Mouse (Mus musculus) CH12.LX (cell line): Measurements from ENCODE around the gene Hoxb1. TPM values are rescaled to one million over a fixed set of nuclear protein-coding genes. Genes with fewer than 3 reads are reported as not detected.

Source experiments
- DNase-seq: peaks from one replicate; pipeline ENCODE4 v3.0.0-alpha.2; 2013; ENCODE audit errors: extremely low read depth
- H3K27ac ChIP-seq: 2 replicates; pipeline ENCODE4 v1.5.1; 2012; ENCODE audit warnings: low read depth, mild to moderate bottlenecking, control low read depth, moderate library complexity; ENCODE audit not compliant: insufficient read depth
- H3K27me3 ChIP-seq: replicated peaks from 2 replicates; pipeline ENCODE3; 2012; ENCODE audit warnings: inconsistent platforms
- H3K36me3 ChIP-seq, 2 experiments: replicated peaks in 1 of 2; 2 replicates each; pipeline versions ENCODE3 to v1.6.1; 2012; ENCODE audit warnings: inconsistent platforms in 1 of 2, low read length in 1 of 2, mild to moderate bottlenecking in 1 of 2, mixed read lengths in 1 of 2, moderate library complexity in 1 of 2; ENCODE audit not compliant: control insufficient read depth in 1 of 2, insufficient read depth in 1 of 2
- H3K4me1 ChIP-seq, 2 experiments: 2 replicates each; pipeline ENCODE4 v1.6.1; 2012; ENCODE audit warnings: inconsistent platforms in 1 of 2, moderate library complexity in 1 of 2; ENCODE audit not compliant: insufficient read depth in 2 of 2, control insufficient read depth in 1 of 2
- H3K4me2 ChIP-seq: 2 replicates; pipeline ENCODE4 v1.6.1; 2012; ENCODE audit warnings: low read depth, mild to moderate bottlenecking, control low read depth; ENCODE audit not compliant: poor library complexity, insufficient read depth, severe bottlenecking
- H3K4me3 ChIP-seq, 3 experiments: fragments of 150-350 bp in 1 of 3; sonication (generic) in 1 of 3; replicated peaks in 1 of 3; 2 replicates each; pipeline versions ENCODE3 to v1.5.1; 2011 to 2012; ENCODE audit warnings: low read depth in 2 of 3, low read length in 2 of 3, mild to moderate bottlenecking in 2 of 3, moderate library complexity in 2 of 3, control low read depth in 1 of 3, improper control_type of control experiment in 1 of 3, inconsistent platforms in 1 of 3, mixed read lengths in 1 of 3; ENCODE audit not compliant: poor library complexity in 1 of 3
- H3K79me2 ChIP-seq: replicated peaks from 2 replicates; pipeline ENCODE4 v1.6.1; 2012; ENCODE audit warnings: mild to moderate bottlenecking, moderate library complexity; ENCODE audit not compliant: control insufficient read depth, poor library complexity, insufficient read depth, severe bottlenecking; ENCODE audit errors: extremely low read depth
- H3K9ac ChIP-seq: 2 replicates; pipeline ENCODE4 v1.6.1; 2012; ENCODE audit warnings: low read depth, mild to moderate bottlenecking, control low read depth, moderate library complexity; ENCODE audit not compliant: insufficient read depth
- H3K9me3 ChIP-seq: replicated peaks from 2 replicates; pipeline ENCODE3; 2012; ENCODE audit warnings: low read length, inconsistent platforms, mixed read lengths
- BHLHE40 ChIP-seq: IDR thresholded peaks from 2 replicates; pipeline ENCODE4 v1.6.1; 2011; ENCODE audit warnings: mild to moderate bottlenecking, low read depth, low read length, improper control_type of control experiment
- CHD1 ChIP-seq: IDR thresholded peaks from 2 replicates; pipeline ENCODE4 v1.6.1; 2012; ENCODE audit warnings: low read depth, low read length, improper control_type of control experiment, inconsistent platforms
- ELF1 ChIP-seq: IDR thresholded peaks from 2 replicates; pipeline ENCODE4 v1.6.1; 2014; ENCODE audit warnings: low read depth, mild to moderate bottlenecking, inconsistent platforms, low read length, improper control_type of control experiment
- EP300 ChIP-seq: IDR thresholded peaks from 2 replicates; pipeline ENCODE4 v1.6.1; 2011; ENCODE audit warnings: low read length, improper control_type of control experiment
- GABPA ChIP-seq: IDR thresholded peaks from 2 replicates; pipeline ENCODE4 v1.6.1; 2012; ENCODE audit warnings: low read depth, low read length, improper control_type of control experiment, inconsistent platforms; ENCODE audit not compliant: insufficient replicate concordance
- HCFC1 ChIP-seq: IDR thresholded peaks from 2 replicates; pipeline ENCODE4 v1.6.1; 2012; ENCODE audit warnings: low read depth, mild to moderate bottlenecking, inconsistent platforms, low read length, improper control_type of control experiment
- IRF4 ChIP-seq: IDR thresholded peaks from 2 replicates; pipeline ENCODE4 v1.6.1; 2014; ENCODE audit warnings: low read depth, mild to moderate bottlenecking, inconsistent platforms, low read length, improper control_type of control experiment
- JUN ChIP-seq: IDR thresholded peaks from 2 replicates; pipeline ENCODE4 v1.6.1; 2011; ENCODE audit warnings: low read depth, mild to moderate bottlenecking, low read length, improper control_type of control experiment, moderate library complexity; ENCODE audit not compliant: insufficient read depth
- KAT2A ChIP-seq: IDR thresholded peaks from 2 replicates; pipeline ENCODE4 v1.6.1; 2012; ENCODE audit warnings: low read length, improper control_type of control experiment, inconsistent platforms; ENCODE audit not compliant: insufficient replicate concordance
- MAFK ChIP-seq: IDR thresholded peaks from 2 replicates; pipeline ENCODE4 v1.6.1; 2011; ENCODE audit warnings: low read length, improper control_type of control experiment; ENCODE audit not compliant: insufficient replicate concordance
- MAX ChIP-seq: IDR thresholded peaks from 2 replicates; pipeline ENCODE4 v1.6.1; 2011; ENCODE audit warnings: low read length, improper control_type of control experiment
- MAZ ChIP-seq: IDR thresholded peaks from 2 replicates; pipeline ENCODE4 v1.6.1; 2012; ENCODE audit warnings: low read depth, mild to moderate bottlenecking, inconsistent platforms, low read length, improper control_type of control experiment, moderate library complexity
- MEF2A ChIP-seq: IDR thresholded peaks from 2 replicates; pipeline ENCODE4 v1.6.1; 2014; ENCODE audit warnings: low read depth, mild to moderate bottlenecking, inconsistent platforms, low read length, improper control_type of control experiment, borderline replicate concordance
- NELFE ChIP-seq: IDR thresholded peaks from 2 replicates; pipeline ENCODE4 v1.6.1; 2011; ENCODE audit warnings: low read depth, low read length, improper control_type of control experiment
- PAX5 ChIP-seq: IDR thresholded peaks from 2 replicates; pipeline ENCODE4 v1.6.1; 2012; ENCODE audit warnings: low read length, inconsistent platforms, mixed read lengths
- POLR2A ChIP-seq: IDR thresholded peaks from 2 replicates; pipeline ENCODE4 v1.6.1; 2011; ENCODE audit warnings: low read depth, mild to moderate bottlenecking, improper control_type of control experiment, low read length
- POLR2AphosphoS2 ChIP-seq: IDR thresholded peaks from 2 replicates; pipeline ENCODE4 v1.6.1; 2011; ENCODE audit warnings: low read depth, low read length, improper control_type of control experiment
- RCOR1 ChIP-seq: conservative IDR thresholded peaks from 2 replicates; pipeline ENCODE4 v1.6.1; 2012; ENCODE audit warnings: low read depth, mild to moderate bottlenecking, inconsistent platforms, low read length, improper control_type of control experiment
- SIN3A ChIP-seq: IDR thresholded peaks from 2 replicates; pipeline ENCODE4 v1.6.1; 2012; ENCODE audit warnings: low read length, improper control_type of control experiment, inconsistent platforms
- SMC3 ChIP-seq: IDR thresholded peaks from 2 replicates; pipeline ENCODE4 v1.6.1; 2011; ENCODE audit warnings: low read depth, low read length, improper control_type of control experiment
- TBP ChIP-seq: conservative IDR thresholded peaks from 2 replicates; pipeline ENCODE4 v1.6.1; 2011; ENCODE audit warnings: low read depth, low read length, improper control_type of control experiment
- USF1 ChIP-seq: IDR thresholded peaks from 2 replicates; pipeline ENCODE4 v1.6.1; 2014; ENCODE audit warnings: low read depth, mild to moderate bottlenecking, inconsistent platforms, low read length, improper control_type of control experiment
- ZKSCAN1 ChIP-seq: IDR thresholded peaks from 2 replicates; pipeline ENCODE4 v1.6.1; 2012; ENCODE audit warnings: low read depth, inconsistent platforms, low read length, improper control_type of control experiment, borderline replicate concordance
- ZNF384 ChIP-seq: IDR thresholded peaks from 2 replicates; pipeline ENCODE4 v1.6.1; 2012; ENCODE audit warnings: low read depth, low read length, improper control_type of control experiment, inconsistent platforms
- dilution Hi-C: fragments of 300-500 bp; cut with MboI; formaldehyde crosslinking; loops from 2 replicates; pipeline ENCODE4 v1.14.3; 2020; ENCODE audit warnings: low sequenced_read_pairs; ENCODE audit not compliant: extremely low pct_unique_long_range_greater_than_20kb, extremely low pct_ligation_motif_present
- in situ Hi-C: fragments of 300-500 bp; cut with MboI; formaldehyde crosslinking; loops from 3 replicates; pipeline ENCODE4 v1.14.3; 2019; ENCODE audit warnings: low sequenced_read_pairs, low pct_ligation_motif_present, low pct_unique_long_range_greater_than_20kb, mixed read lengths
- polyA plus RNA-seq: library from polyadenylated mRNA; unstranded; fragments of >175 nt; gene quantifications from 2 replicates; pipeline ENCODE4 v1.2.1, GENCODE M21; 2012; ENCODE audit warnings: low read depth; ENCODE audit not compliant: insufficient read length
- total RNA-seq, 2 experiments: library from RNA; depleted of rRNA; stranded (reverse); fragments of 300-350 nt in 1 of 2; fragments of >200 nt in 1 of 2; gene quantifications; 2 replicates each; pipeline ENCODE4 v1.2.3; 2012 to 2014

Hoxb1 gene
- total and polyA plus RNA-seq, 3 experiments: not detected

DNA sequence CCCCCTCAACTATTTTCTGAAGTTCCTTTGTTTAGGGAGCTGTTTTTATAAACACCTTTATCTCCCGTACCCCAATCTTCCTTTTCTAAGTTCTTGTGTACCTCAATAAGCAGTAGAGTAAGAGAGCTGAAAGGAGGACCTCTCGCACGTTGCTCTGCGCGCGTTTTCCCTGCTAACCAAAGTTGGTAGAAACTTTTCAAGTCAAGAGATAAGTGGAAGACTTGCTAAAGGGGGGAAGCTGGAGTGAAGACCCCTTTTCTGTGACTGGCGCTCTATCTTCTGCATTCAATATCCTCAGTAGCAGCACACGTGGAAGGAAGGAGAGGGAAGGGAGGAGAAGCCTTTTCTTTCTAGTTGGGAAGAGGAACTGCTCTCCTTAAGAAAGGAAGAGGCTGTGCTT, 40.6 kb upstream of the Hoxb1 start:
- peaks cover 0 to 1% of the 10 kb centered on the region in 2 experiments; a peak in 1 of 4 replicates for H3K4me1 ChIP-seq
- in situ Hi-C loops (loop anchor here (25.0 kb wide), 1 partner anchor 212 kb away; no protein-coding TSS in a partner anchor), dilution Hi-C loops (no loop called here)
- no peaks in the 10 kb centered on the region for H3K9me3 ChIP-seq
- no peak overlapping the region for H3K4me2 ChIP-seq
- no peak overlapping the region for H3K27ac ChIP-seq
- no peaks in the 10 kb centered on the region for H3K27me3 ChIP-seq
- no peak for TF ChIP-seq SIN3A
- no peak for TF ChIP-seq MAZ
- no peak for TF ChIP-seq JUN
- no peak for TF ChIP-seq SMC3
- no peak for TF ChIP-seq HCFC1
- no peak for TF ChIP-seq EP300
- TF ChIP-seq ZKSCAN1: no peak
- TF ChIP-seq RCOR1: no peak
- no peak for TF ChIP-seq KAT2A
- TF ChIP-seq IRF4: no peak
- TF ChIP-seq MAX: no peak
- no peak for TF ChIP-seq MEF2A
- no peak for TF ChIP-seq ZNF384
- TF ChIP-seq USF1: no peak
- no peak for TF ChIP-seq CHD1
- TF ChIP-seq POLR2A: no peak
- no peak for TF ChIP-seq TBP
- no peak for TF ChIP-seq BHLHE40
- no peak for DNase-seq
- no peaks in the 10 kb centered on the region for H3K79me2 ChIP-seq
- H3K36me3 ChIP-seq: peaks cover 0 to 9% of the 10 kb centered on the region in 2 experiments
- no peak overlapping the region for H3K9ac ChIP-seq
- no peak overlapping the region for H3K4me3 ChIP-seq

DNA sequence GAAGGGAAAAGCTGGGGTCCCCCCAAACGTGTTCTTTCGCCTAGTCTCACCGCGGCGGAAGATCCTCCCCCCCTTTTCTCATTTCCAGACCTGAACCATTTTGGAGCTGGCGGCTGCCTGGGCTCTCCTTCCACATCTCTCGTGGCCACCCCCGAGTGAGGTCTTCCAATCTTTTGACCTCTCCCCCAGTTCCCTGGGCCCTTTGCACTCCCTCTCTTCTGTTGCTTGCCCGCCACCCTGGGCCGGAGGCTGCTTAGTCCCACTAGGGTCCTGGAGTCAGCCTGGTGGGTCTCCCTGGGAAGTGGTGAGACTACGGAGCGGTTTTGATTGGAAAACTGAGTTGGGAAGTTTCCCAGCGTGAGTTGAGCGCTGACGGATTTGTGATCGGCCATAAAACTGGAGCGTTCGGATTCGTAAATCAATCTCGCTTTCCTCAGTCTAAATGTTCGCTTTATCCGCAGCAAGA, 39.8 kb upstream of the Hoxb1 start:
- Histone ChIP-seq H3K4me1 (no peaks in the 10 kb centered on the region), H3K27ac (no peak overlapping the region), H3K36me3 (peaks cover 0 to 4% of the 10 kb centered on the region in 2 experiments), H3K9me3 (no peaks in the 10 kb centered on the region), H3K4me2 (no peak overlapping the region), H3K9ac (no peak overlapping the region), H3K4me3 (no peak overlapping the region), H3K79me2 (no peaks in the 10 kb centered on the region), H3K27me3 (no peaks in the 10 kb centered on the region)
- no peak for DNase-seq
- dilution Hi-C loops (no loop called here), in situ Hi-C loops (no loop called here)
- TF ChIP-seq SMC3 (no peak), EP300 (no peak), CHD1 (no peak), NELFE (no peak), BHLHE40 (no peak), ZNF384 (no peak), RCOR1 (no peak), MAFK (no peak), GABPA (no peak), ZKSCAN1 (no peak), ELF1 (no peak), JUN (no peak), IRF4 (no peak), PAX5 (no peak), POLR2AphosphoS2 (no peak), TBP (no peak)
